Mouse (Mus musculus) cerebellum, adult 9-11 months (tissue): ENCODE measurements around the gene Cald1.

Experiments
- DNase-seq: peaks from one replicate; pipeline ENCODE4 v3.0.0; 2022

Cald1 gene

DNA sequence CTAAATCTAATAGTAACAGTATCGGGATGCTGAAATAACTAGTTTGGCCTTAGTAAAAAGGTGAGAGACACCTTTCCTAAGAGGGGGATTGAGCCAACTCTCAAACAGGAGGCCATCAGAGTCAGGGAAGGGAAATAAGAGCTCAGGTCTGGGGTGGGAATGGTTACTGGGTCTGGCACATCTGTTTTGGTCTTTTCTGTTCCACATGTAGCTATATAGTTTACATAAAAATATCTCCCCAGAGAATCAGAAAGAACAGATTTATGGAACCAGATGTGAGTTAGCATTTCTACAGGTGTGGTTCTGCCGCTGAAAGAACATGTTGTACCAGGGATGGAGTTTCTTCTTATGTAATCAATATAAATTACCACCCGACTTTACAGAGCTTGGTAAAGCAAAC, 17.1 kb downstream of the Cald1 start:
- DNase-seq: no peak

DNA sequence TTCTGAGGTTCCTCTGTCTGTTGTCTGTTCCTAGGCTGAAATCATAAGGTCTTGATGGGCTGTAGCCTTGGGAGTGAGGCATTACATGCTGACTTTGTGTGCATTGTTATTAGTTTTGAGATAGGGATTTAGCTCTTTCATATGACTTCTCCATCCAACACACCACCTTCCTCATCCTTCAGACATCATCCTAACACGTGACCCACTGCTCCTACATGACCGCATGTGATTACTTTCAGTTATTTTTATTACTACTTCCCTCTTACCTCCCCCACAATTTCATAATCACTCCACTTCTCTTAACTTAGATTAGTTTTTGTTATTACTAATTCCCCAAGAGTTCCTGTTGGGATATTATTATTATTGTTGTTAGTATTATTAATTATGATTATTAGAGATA, 21.2 kb downstream of the Cald1 start:
- DNase-seq: no peak

DNA sequence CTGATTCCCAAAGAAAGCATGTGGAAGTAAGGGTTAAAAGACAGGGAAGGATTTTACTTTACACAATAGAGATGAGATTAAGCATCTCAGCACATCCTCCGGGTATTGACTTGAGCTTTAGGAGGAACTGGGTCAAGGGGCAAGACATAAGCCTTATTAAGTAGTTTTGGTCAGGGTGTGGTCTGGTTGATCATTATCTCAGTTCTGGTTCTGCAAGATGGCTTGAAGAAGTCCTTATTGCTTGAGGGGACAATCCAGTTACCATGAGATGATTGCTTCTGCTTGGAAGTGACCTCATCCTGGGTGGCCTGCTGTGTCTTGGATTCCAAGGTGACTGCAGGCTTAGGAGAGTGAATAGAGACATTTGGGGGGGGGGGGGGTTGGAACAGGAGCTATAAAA, 21.9 kb downstream of the Cald1 start:
- DNase-seq: no peak

DNA sequence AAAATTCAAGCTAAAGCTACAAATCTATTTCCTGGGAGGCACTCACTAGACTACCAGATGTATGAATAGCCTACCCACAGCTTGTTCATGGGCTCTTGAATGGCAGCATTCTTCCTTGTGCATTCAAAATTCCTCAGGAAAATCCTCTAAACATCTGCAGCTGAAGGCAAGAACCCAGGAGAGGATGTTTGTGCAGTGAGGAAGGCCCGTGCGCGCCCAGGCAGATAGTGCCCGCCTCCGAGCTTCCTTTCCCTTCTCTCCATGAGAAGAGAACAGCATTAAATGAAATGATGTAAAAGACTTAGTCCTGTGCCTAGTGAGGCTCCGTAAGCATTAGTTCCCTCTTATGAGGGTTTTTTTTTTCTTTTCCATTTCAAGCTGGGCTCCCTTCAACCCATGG, 24.6 kb downstream of the Cald1 start:
- DNase-seq: no peak

DNA sequence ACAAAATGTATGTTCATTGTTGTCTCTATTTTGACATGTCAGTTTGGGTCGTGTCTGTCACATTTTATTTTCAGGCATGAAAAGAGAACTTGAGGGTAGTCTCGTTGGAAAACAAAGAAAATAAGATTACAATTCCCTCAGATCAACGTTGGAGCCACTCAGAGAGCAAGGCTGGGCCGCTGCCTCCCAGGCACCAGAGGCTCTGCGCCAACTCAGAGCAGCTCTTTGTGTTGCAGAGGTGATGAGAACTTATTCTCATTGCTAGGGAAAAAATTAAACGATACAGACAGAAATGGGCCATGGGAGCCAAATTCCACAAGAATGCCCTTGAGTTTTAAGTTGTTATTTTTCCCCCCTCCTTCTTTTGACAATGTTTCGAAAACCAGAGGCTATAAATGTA, 25.0 kb downstream of the Cald1 start:
- DNase-seq: no peak

DNA sequence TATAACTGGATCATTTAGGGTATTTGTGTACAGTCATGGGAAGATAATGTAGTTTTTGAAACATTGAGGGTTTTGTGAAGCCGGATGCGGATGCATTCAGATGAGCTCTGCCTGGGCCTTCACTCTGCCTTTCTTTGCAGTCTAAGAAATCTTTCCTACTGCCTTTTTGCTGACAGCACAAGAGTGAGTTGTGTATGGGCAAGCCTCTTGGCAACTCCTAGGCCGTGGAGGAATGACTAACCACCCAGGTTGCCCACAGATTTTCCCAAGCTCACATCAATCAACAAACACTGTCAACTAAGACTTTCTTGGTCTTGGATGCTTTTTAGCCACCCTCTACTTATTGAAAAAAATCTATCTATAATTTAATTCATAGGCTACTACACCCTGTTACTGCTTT, 26.2 kb downstream of the Cald1 start:
- DNase-seq: no peak

DNA sequence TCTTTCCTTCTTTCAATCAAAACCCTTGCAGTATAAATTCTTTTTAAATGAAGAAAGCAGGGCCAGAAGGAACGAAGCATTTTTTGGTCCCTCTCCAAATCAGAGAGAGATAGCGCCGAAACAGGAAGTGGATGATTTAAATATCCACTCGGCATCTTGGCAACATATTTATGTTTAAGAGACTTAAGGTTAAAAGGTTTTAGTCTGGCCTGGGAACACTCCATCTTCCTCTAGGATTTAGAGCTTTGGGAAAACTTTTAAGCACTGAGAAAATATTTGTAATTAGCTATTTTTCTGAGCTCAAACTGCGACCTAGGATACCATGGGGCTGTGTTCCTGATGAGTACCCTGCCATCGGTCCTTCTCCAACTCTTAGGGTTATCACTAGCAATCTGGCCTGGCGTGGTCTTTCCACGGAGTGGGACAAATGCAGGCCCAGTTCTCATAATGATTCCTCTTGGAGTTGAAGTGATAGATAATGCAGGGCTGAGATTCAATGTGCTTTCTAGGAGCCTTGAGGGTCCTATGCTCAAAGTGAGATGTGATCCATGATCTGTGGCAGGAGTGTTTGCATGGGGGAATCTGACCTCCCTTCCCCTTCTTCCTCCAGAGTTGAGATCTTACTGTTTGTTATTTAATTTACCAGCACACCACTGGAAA, 28.4 kb downstream of the Cald1 start:
- DNase-seq: no peak

DNA sequence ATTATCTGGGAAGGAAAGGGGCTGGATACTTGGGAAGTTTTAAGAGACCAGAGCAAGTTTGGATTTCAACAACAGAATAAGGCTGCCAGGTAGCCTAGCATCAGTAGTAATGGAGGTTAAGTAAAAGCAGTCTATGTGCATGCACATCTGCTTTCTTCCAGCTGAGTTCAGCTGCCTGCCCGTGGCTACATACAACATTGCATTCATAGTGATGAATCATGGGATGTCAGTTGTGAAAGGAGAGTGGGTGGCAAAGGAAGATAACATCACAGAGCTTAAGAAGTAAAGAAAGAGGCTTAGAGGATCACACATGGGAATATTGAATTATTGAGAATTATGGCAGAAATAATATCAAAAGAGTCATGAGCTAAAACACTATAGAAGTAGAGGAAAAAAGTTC, 29.8 kb downstream of the Cald1 start:
- no peak for DNase-seq

DNA sequence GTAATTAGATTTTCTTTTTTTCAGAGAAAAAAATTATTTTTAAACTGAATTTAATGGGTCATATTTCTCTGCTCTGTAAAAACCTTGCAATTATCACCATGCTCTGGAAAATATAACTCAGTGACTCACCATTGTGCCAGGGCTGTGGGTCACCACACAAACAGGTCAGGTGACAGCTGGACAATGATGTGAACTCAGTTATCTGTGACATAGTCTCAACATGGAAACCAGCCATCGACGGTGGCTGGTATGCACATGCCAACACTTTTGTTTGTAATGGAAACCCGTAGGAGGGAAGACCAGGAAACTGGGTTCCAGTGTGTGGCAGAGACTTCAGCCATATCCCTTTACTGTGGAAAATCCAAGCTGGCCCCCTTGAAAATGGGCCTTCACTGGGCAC, 35.5 kb downstream of the Cald1 start:
- DNase-seq: no peak

DNA sequence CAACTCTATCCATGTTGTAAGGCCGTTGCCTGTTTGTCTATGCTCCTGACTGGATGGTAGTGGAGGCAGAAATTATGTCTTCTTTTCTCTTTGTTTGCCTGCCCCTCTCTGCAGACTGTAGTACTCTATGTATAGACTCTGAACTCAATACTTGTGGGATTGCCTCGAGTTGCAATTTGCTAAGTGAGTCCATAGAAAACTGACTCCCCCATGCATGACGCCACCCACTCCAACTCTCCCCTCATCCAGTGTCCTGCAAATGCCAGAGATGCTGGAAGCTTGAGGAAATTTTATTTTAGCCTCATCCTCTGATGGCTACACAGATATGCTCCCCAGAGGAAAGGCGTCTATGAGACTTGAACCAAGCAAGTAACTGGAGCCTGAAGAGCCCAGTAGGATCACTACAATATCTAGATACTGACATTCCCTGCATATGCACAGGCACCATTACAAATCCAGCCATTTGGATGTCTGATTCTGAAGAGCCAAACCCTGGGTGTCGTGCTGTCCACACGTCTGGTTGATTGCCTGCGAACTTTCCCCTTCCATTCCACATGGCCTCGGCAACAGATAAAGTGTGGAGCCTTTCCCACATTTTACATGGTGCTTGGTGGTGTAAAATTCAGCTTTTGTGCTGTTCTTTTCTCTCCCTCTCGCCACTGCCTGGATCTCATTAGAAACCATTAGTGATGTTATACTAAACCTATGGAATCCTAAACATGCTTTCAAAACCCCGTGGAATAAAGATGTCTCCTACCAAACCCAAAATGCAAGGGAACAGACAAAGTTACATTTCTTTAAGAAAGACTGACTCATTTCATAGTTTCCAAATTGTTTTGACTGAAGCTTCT, 39.5 kb downstream of the Cald1 start:
- no peak for DNase-seq

DNA sequence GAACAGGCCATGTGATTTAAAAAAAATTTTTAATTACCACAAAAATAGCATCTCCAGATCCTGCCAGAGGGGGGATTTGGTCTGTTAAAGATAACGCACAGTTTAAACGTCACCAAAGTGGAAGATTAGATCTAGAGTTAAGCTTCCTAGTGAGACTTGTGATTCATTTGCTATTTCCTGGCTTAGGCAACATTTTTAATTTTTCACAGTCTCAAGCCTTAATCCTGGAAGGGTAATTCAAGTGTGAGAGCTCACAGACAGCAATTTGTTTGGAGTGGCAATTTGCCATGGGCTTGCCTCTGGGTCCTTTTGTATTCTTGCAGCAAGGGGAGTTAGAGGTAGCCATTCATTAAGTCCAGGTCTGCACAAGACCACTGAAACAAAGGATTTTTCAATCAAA, 40.4 kb downstream of the Cald1 start:
- no peak for DNase-seq

DNA sequence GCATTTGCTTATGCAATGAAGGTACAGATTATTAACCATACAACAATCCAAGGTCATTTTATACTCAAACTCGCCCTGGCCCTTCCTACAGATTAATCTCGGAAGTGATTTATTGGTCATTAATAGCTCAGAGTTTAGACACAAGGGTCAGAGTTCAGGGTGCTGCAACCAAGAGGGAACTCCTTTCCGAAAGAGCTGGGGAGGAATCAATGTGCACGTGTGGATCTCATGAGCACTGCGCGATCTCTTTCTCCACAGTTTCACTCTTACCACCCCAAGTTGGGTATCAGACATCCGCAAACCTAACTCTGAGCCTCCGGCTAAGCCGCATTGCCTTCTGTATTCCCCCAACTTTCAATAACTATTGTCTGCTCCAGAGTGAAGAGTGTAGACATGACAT, 41.9 kb downstream of the Cald1 start:
- DNase-seq: no peak

DNA sequence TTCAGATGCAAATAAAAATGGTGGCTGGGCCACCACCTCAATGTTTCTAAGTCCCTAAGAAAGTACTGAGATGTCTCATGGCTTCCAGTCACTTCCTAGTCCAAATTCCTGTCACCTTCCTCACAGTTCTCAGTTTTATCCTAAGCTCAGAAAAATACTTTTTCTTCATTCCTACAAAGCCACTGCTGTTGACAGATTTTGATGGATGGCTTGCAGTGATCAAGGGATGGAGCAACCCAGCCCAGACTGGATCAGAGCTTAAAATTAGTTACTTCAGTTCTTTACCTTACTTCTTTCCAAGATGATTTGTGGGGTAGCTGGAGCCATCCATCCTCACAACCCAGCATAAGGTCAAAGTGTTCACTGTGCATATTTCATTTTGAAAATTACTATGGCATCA, 42.8 kb downstream of the Cald1 start:
- DNase-seq: no peak

DNA sequence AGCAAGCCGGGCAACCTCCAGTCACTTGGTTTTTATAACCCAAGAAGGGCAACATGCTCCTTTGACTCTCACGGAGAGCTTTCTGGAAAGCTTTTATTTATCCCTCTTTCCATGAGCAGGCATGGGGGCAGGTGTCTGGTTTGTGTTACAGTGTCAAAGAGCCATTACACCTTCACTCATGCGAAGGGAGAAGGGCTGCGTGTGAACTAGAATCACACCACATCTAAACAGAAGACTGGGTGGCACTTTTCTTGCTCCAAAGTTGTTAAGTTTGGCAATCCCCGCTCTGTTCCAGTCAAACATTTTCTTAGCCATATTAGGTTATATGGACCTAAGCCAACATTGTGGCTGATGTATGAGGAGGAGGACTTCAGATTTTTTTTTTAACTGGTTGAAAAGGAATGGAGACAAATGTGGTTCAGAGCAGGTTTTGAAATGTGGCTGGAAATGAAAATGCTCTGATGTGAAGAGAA, 43.8 kb downstream of the Cald1 start:
- DNase-seq: no peak

DNA sequence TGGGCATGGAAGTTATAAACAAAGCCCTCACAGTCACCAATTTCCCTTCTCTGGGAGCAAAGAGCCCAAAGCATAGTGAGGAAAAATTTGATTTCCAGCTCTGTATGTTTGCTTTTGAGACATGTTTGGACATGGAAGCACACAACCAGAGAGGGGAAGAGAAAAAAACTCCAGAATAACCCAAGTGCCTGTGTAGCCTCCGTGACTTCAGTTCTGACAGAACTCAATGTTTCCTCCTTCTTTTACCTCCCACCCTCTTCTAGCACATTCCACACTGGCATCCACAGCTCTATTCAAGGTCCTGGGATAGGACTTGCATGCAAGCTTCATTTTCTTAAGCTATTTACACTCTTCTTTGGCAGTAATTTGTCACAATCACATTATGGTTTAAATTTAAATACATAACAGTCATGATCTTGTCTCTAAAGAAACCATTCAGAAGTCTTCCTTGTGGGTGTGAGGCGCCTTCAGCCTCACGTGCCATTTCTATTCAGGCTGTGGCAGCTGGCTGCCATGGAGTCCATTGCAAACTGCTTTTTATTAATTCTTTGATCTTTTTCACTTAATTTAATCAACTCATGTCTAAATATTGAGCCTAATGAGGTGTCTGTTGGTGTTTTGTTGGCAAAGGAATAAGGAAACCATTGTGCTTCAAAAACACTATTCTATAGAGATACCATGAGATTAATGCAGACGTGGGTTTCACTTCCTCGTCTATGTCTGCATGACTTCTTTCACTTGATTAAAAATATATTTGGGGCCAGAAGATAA, 49.9 kb downstream of the Cald1 start:
- no peak for DNase-seq

DNA sequence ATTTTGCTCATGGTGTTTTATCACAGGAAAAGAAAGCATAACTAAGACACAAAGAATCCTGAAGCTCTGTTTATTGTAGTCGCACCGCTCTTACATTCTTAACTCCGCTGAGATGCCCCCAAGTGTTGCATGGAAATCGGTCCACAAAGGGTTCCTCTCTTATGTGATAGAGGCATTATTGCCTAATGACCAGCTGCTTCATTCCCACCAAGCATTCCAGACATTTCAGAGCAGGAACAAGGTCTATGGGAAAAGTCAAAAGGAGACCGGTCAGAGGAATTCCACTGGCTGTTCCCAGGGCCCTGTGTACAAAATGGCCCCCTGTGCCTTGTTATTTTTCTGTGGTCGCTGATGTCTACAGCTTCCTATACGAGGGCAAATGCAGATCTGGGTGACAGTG, 53.0 kb downstream of the Cald1 start:
- DNase-seq: no peak

DNA sequence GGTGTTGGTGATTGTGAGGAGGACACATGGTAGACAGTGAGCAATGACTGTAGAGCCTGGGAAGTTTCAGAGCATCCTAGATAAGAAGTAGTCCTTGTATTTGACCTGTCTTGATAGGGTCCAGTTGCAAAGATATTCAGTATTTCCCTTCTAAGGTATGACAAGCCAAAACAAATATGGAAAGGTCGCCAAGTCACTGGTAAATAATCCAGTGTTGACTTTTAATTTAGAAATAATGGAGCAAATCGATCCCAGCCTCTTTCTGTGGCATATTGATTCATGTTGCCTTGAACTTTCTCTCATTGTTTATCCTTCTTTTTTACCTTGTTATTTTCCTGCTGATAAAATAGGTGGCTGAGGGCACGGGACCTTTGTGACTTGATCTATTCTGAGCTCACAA, 57.4 kb downstream of the Cald1 start:
- no peak for DNase-seq

DNA sequence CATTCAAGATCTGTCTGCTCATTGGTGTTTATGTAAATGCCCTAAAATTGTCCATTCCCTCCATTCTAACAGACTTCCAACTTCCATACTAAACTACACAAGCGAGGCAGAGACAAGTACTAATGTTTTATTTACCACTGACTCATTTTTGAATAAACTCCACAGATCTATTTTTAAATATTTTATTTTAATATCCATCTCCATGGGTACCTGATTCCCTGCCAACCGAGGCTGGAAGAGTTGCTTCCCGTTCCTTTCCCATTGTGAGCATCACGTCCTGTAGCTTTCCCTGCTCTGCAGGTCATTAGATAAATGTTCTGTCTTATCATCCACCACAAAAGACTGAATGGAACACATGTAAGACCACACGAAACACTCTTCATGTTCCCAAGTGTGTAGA, 60.5 kb downstream of the Cald1 start:
- DNase-seq: no peak

DNA sequence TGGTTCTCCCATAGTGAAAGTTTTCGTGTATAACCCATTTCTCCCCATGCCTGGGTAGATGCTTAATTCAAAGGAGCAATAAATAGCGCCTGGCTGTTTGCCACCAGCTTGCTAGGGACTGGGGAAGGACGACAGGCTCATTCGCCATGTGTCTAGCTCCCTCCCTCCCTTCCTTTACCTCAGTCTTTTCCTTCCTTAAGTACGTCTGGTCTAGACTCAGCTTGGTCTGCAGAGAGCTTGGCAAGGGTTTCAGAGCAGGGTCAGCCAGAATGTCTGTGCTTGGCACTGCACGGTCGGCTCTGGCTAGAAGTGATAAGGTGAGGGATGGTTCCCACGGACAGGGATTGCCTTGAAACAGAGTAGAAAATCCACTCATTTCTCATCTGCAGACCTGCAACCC, 62.4 kb downstream of the Cald1 start:
- peak; percentile 4 for DNase-seq

DNA sequence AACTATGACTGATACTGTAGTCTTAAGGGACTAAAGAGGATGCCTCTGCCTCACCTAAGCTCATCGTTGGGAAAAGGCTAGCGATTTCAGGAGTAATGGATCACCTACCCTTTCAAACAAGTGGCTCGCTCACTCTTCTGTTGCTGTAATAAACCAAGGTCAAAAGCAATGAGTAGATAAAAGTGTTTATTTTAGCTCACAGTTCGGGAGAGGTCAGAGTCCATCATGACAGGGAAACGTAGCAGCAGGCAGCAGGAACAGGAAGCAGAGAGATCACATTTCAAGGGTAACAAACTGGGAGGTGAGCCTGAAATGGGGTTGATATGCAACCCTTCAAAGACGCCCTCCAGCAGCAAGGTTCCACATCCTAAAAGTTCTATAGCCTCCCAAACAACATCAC, 64.3 kb downstream of the Cald1 start:
- no peak for DNase-seq

DNA sequence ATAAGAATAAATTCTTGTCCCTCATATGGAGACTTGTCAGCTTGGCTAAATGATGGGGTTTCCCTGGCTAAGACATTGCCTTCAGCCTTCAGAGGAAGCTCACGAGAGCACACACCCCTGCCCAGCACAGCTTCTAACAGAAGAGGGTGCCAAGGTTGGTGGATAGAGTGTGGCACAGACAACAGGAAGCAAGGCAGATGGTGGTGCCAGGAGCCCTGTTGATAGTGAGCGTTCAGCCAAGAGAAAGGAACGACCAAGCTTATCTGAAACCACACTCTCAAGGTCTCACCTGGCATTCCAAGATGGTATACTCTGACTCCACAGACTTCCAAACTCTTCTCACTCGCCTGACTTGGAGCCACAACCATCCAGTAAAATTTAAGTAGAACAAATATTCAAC, 66.0 kb downstream of the Cald1 start:
- DNase-seq: peak; percentile 24

DNA sequence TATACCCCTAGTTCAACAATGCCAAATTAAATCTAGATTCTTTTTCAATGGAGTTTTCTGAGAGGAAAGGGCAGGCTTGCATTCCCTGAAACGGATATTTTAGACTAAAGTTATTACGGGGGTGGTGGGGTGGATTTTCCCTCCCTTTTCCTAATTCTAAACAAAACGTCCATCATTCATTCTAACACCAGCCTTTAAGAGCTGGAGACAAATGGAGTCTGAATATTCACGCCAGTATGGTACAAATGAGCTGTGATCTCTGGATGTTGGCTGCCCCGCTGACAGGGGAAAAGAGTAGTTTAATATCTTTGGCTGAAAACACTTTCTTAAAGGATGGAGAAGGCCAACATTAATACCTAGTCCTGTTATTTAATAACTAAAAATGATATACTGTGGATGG, 66.4 kb downstream of the Cald1 start:
- DNase-seq: no peak

DNA sequence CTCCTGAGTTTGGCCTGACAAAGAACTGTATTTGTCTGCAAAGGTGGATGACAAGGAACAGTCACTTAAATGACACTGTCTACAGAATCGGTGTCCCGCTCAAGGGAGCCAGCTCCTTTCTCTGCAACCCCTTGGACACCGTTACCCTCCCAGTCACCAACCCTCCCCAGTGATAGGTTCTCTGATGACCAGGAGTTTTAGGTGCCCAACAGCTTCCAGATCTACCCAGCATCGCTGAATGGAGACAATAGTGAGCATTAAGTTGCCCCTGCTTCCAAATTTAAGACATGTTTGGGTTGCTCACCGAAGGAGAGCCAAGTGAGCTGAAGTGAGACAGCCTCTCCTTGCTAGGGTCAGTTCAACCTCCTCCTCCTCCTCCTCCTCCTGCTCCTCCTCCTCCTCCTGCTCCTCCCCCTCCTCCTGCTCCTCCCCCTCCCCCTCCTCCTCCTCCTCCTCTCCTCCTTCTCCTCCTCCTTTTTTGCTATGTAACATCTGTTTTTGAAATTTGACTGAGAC, 70.5 kb downstream of the Cald1 start:
- DNase-seq: no peak

DNA sequence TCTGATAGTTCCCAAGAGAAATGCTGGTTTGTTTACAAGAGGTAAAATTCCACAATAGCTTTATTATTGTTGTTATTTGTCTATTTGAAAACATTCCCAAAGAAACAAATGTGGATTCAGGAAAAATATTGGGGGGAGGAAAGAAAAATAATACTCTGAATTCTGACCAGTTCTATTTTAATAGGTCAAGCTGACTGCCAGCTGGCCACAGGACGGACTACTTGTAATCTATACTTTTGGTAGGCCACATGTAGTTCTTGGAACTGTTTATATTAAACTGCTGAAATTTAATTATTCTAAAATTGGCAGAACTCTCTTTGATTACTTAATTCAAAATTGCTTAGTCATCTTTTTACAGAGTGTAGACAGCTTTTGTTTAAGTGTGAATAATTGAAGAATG, 73.1 kb downstream of the Cald1 start:
- DNase-seq: no peak
